Mouse (Mus musculus): ENCODE measurements at regions not wholly inside any gene's neighbourhood (a gene's known extent, or its start where the extent isn't known, plus 50 kb on each side); places are given as distances from the start of the nearest gene placed in this dataset.

- no peak for DNase-seq
These were observed 84.7 kb downstream of the Trim52 start for GRCm38 (mm10) chr14:106190721-106191120.

- DNase-seq: no peak
These were observed 87.6 kb downstream of the Trim52 start for GRCm38 (mm10) chr14:106193583-106193982.

- DNase-seq: no peak
These were observed 88.1 kb downstream of the Trim52 start for GRCm38 (mm10) chr14:106194104-106194503.

GRCm38 (mm10) chr14:106197826-106198225, 91.8 kb downstream of the Trim52 start:
- no peak for DNase-seq

GRCm38 (mm10) chr14:106199109-106199508, 93.1 kb downstream of the Trim52 start:
- peak; percentile 8 for DNase-seq

- no peak for DNase-seq
These were observed 93.7 kb downstream of the Trim52 start for GRCm38 (mm10) chr14:106199536-106200319.

GRCm38 (mm10) chr14:106211062-106211461, 105.1 kb downstream of the Trim52 start:
- no peak for DNase-seq

- no peak for DNase-seq
These were observed 111.7 kb downstream of the Trim52 start for GRCm38 (mm10) chr14:106217681-106218080.

- DNase-seq: no peak
These were observed 113.3 kb downstream of the Trim52 start for GRCm38 (mm10) chr14:106219293-106219797.

- DNase-seq: no peak
These were observed 119.4 kb downstream of the Trim52 start for GRCm38 (mm10) chr14:106225401-106225800.

GRCm38 (mm10) chr14:106241721-106242405, 135.9 kb downstream of the Trim52 start:
- DNase-seq: no peak

GRCm38 (mm10) chr14:106259396-106260108, 153.6 kb downstream of the Trim52 start:
- no peak for DNase-seq

- no peak for DNase-seq
These were observed 159.3 kb downstream of the Trim52 start for GRCm38 (mm10) chr14:106265290-106265689.

- no peak for DNase-seq
These were observed 161.9 kb downstream of the Trim52 start for GRCm38 (mm10) chr14:106267679-106268561.

GRCm38 (mm10) chr14:106269680-106270079, 163.7 kb downstream of the Trim52 start:
- no peak for DNase-seq

GRCm38 (mm10) chr14:106313558-106313957, 207.6 kb downstream of the Trim52 start:
- no peak for DNase-seq

- no peak for DNase-seq
These were observed 208.1 kb downstream of the Trim52 start for GRCm38 (mm10) chr14:106314079-106314551.

GRCm38 (mm10) chr14:106318767-106319166, 212.8 kb downstream of the Trim52 start:
- DNase-seq: no peak

GRCm38 (mm10) chr14:106327653-106328283, 221.8 kb downstream of the Trim52 start:
- DNase-seq: no peak

GRCm38 (mm10) chr14:106364767-106365623, 259.0 kb downstream of the Trim52 start:
- DNase-seq: no peak

All from liver (tissue).